Mouse (Mus musculus) embryonic facial prominence, embryonic 15.5 days (tissue): Measurements from ENCODE around the gene Fam171a2. TPM values are rescaled to one million over a fixed set of nuclear protein-coding genes. Genes with fewer than 3 reads are reported as not detected.

Experiments used
- ATAC-seq: fragments of 200-750 bp; cut with Nextera tagmentation; 2 replicates; pipeline ENCODE4 v1.8.0; 2017; ENCODE audit warnings: low read depth, moderate TSS enrichment; ENCODE audit not compliant: insufficient number of reproducible peaks, low FRiP score, low TSS enrichment
- H3K27ac ChIP-seq: fragments of 300-500 bp; sonication (generic); replicated peaks from 2 replicates; pipeline ENCODE4 v1.5.1; 2015; ENCODE audit warnings: mild to moderate bottlenecking, inconsistent platforms
- H3K27me3 ChIP-seq: fragments of 300-500 bp; sonication (generic); 2 replicates; pipeline ENCODE4 v1.6.1; 2015; ENCODE audit warnings: inconsistent platforms
- H3K36me3 ChIP-seq: fragments of 300-500 bp; sonication (generic); 2 replicates; pipeline ENCODE4 v1.6.1; 2015; ENCODE audit warnings: mild to moderate bottlenecking, inconsistent platforms
- H3K4me1 ChIP-seq: fragments of 300-500 bp; sonication (generic); 2 replicates; pipeline ENCODE4 v1.6.1; 2015; ENCODE audit warnings: inconsistent platforms
- H3K4me2 ChIP-seq: fragments of 300-500 bp; sonication (generic); replicated peaks from 2 replicates; pipeline ENCODE4 v1.6.1; 2015; ENCODE audit warnings: mild to moderate bottlenecking, inconsistent platforms
- H3K4me3 ChIP-seq: fragments of 300-500 bp; sonication (generic); replicated peaks from 2 replicates; pipeline ENCODE4 v1.5.1; 2015; ENCODE audit warnings: mild to moderate bottlenecking, inconsistent platforms
- H3K9ac ChIP-seq: fragments of 300-500 bp; sonication (generic); 2 replicates; pipeline ENCODE4 v1.6.1; 2015; ENCODE audit warnings: inconsistent platforms
- H3K9me3 ChIP-seq: fragments of 300-500 bp; sonication (generic); replicated peaks from 2 replicates; pipeline ENCODE4 v1.6.1; 2016; ENCODE audit warnings: inconsistent platforms
- WGBS: fragments of 180-500 bp; shearing (Covaris S2); methylation state at CpG from one replicate; pipeline ENCODE4 v1.1.7; 2015; 5-methylcytosine and 5-hydroxymethylcytosine counted together
- polyA plus RNA-seq: library from polyadenylated mRNA; unstranded; fragments of >200 nt; fragmentation: Nextera tagmentation; extraction: Ambion mirVana; gene quantifications from 2 replicates; pipeline ENCODE4 v1.2.1, GENCODE M21; 2015

Gene Fam171a2
- polyA plus RNA-seq, 1 experiment from 2014 or later, result 8.5 TPM

GRCm38 (mm10) chr11:102449043-102450008 lies 1.8 kb upstream of the Fam171a2 start:
- Histone ChIP-seq H3K9me3 (no peaks in the 10 kb centered on the region), H3K9ac (no peak overlapping the region), H3K4me3 (no peak overlapping the region), H3K27ac (peak overlapping the region; percentile 63; the same call in 1 of the 2 replicates), H3K4me2 (no peak overlapping the region), H3K36me3 (no peaks in the 10 kb centered on the region), H3K4me1 (peaks cover 40% of the 10 kb centered on the region), H3K27me3 (peaks cover 7% of the 10 kb centered on the region)
- 34% methylated on average over 17 of the region's 17 CpGs for WGBS
- ATAC-seq, result no peak

GRCm38 (mm10) chr11:102448327-102448726 lies 845 bp upstream of the Fam171a2 start:
- WGBS, result 9% methylated on average over 8 of the region's 8 CpGs
- no peak overlapping the region for H3K9ac ChIP-seq

DNA sequence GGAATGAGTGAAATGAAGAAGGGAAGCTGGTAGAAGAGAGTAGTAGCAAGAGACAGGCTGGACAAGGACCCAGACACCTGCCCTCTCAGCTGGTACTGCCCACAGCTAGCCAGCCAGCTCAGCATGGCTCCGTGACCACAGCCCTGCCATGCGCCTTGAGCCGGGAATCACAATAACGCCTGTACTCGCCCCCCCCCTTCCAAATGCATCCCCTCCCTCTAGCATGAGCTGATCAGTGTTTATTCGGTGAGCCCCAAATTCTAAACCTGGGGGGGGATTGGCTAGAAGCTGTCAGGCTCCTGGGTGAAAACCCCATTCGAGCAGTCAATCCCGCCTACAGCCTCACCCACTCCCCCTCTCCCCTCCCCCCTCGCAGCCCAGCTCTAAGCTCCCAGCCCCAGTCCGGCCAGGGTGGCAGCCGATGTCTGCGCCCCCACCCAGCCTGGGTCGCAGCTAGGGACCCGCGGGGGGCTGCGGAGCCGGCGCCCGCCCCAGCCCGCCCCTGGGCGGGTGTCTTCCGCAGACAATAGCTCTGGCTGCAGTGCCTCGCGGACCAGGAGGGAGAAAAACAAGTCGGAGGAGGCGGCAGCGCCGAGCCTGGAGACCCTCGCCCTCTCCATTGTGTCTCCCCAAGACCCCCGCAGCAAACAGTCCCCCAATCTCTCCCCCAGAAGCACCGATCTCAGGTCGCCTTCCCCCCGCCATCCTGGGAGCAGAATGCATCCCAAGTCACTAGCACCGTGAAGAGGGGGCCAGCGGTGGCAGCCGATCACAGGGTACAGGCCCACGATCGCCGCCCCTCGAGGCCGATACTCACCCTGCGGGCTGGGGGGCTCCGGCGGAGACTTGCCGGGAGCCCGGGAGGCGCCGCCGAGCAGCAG lies 661 bp downstream of the Fam171a2 start:
- Histone ChIP-seq H3K27ac (peak overlapping the region; percentile 93), H3K27me3 (no peaks in the 10 kb centered on the region), H3K4me2 (peak overlapping the region; percentile 79), H3K9ac (peak overlapping the region; percentile 99), H3K9me3 (no peaks in the 10 kb centered on the region), H3K4me3 (peak overlapping the region; percentile 94), H3K4me1 (peaks cover 47% of the 10 kb centered on the region), H3K36me3 (peaks cover 16% of the 10 kb centered on the region)
- ATAC-seq, result peak; percentile 44; the same call in 1 of the 2 replicates
- WGBS, result under 1% methylated on average over 45 of the region's 49 CpGs

More at GRCm38 (mm10) chr11:102448327-102448726, 845 bp upstream of the Fam171a2 start:
- Histone ChIP-seq H3K27me3 (peaks cover 6% of the 10 kb centered on the region), H3K27ac (peak overlapping the region; percentile 63; the same call in 1 of the 2 replicates), H3K36me3 (peaks cover 4% of the 10 kb centered on the region; the same call in 1 of the 2 replicates), H3K9me3 (no peaks in the 10 kb centered on the region), H3K4me1 (peaks cover 47% of the 10 kb centered on the region), H3K4me2 (peak overlapping the region; percentile 79), H3K4me3 (peak overlapping the region; percentile 3; the same call in 1 of the 2 replicates)
- no peak for ATAC-seq

GRCm38 (mm10) chr11:102445891-102446361 lies 1.6 kb downstream of the Fam171a2 start:
- Histone ChIP-seq H3K9me3 (no peaks in the 10 kb centered on the region), H3K4me3 (peak overlapping the region; percentile 94), H3K27ac (peak overlapping the region; percentile 93), H3K36me3 (peaks cover 20% of the 10 kb centered on the region), H3K4me2 (peak overlapping the region; percentile 79), H3K9ac (peak overlapping the region; percentile 99; the same call in 1 of the 2 replicates), H3K4me1 (peaks cover 47% of the 10 kb centered on the region), H3K27me3 (no peaks in the 10 kb centered on the region)
- no peak for ATAC-seq
- 4% methylated on average over 7 of the region's 7 CpGs for WGBS

- H3K27ac ChIP-seq, result peak overlapping the region; percentile 93
- peak; percentile 44 for ATAC-seq
These were observed 2.1 kb downstream of the Fam171a2 start for GRCm38 (mm10) chr11:102445264-102445890.

DNA sequence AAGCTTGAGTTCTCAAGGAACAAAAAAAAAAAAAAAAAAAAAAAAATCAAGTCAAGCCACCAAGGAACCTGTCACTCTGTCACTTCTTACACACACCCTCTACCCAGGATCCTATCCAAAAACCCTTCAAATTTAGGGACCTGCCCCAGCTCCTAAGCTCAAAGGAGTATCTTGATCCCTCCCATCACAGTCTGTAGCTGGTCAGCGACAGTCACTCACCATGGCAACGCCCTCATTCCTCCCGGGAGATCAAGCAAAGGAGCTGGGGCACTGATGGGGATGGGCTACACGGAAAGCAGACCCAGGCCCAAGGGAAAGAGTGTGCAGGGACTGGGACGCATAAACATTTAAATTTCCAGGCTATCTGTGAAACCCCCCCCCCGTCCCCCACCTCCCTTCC lies 2.7 kb downstream of the Fam171a2 start:
- peak overlapping the region; percentile 93; the same call in 1 of the 2 replicates for H3K27ac ChIP-seq
- no peak overlapping the region for H3K4me2 ChIP-seq
- no peak overlapping the region for H3K4me3 ChIP-seq

More at GRCm38 (mm10) chr11:102445264-102445890, 2.1 kb downstream of the Fam171a2 start:
- Histone ChIP-seq H3K9me3 (no peaks in the 10 kb centered on the region), H3K9ac (peak overlapping the region; percentile 99; the same call in 1 of the 2 replicates), H3K4me3 (peak overlapping the region; percentile 94), H3K27me3 (no peaks in the 10 kb centered on the region), H3K36me3 (peaks cover 24% of the 10 kb centered on the region), H3K4me2 (peak overlapping the region; percentile 79), H3K4me1 (peaks cover 47% of the 10 kb centered on the region)
- 11% methylated on average over 10 of the region's 10 CpGs for WGBS

DNA sequence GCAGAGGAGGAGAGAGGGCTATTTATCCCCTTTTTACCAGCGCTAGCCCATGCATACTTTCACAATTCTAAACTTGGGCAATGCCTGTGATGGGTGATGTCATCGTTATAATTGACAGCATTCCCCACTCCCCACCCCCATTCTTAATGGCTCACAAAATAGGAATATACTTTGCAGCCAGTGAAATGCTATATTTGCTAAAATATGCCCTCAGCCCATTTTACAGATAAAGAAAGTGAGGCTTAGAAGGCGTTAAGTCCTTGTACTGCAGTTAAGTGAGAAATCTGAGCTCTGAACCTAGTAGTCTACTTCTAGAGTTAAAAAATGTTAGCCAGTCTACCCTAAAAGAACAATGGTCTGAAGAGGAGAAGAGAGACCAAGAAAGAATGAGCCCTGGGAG lies 3.2 kb downstream of the Fam171a2 start:
- Histone ChIP-seq H3K36me3 (peaks cover 35% of the 10 kb centered on the region), H3K4me3 (no peak overlapping the region), H3K9ac (no peak overlapping the region), H3K27ac (0 out of 2 replicates have a peak overlapping the region, but pooled peaks have one; percentile 5), H3K27me3 (no peaks in the 10 kb centered on the region), H3K4me2 (no peak overlapping the region), H3K9me3 (no peaks in the 10 kb centered on the region), H3K4me1 (peaks cover 48% of the 10 kb centered on the region)
- WGBS, result 68% methylated on average over 3 of the region's 3 CpGs
- no peak for ATAC-seq

More for the DNA sequence above, 2.7 kb downstream of the Fam171a2 start:
- 16% methylated on average over 6 of the region's 6 CpGs for WGBS
- H3K9me3 ChIP-seq, result no peaks in the 10 kb centered on the region
- no peak; the same call in 1 of the 2 replicates for ATAC-seq
- no peaks in the 10 kb centered on the region for H3K27me3 ChIP-seq
- no peak overlapping the region for H3K9ac ChIP-seq
- H3K36me3 ChIP-seq, result peaks cover 30% of the 10 kb centered on the region
- peaks cover 47% of the 10 kb centered on the region for H3K4me1 ChIP-seq

- H3K4me2 ChIP-seq, result no peak overlapping the region
- 69% methylated on average over 12 of the region's 12 CpGs for WGBS
- peaks cover 41% of the 10 kb centered on the region for H3K36me3 ChIP-seq
- peaks cover 50% of the 10 kb centered on the region for H3K4me1 ChIP-seq
- no peaks in the 10 kb centered on the region for H3K9me3 ChIP-seq
- no peak overlapping the region for H3K9ac ChIP-seq
- no peak overlapping the region for H3K27ac ChIP-seq
- H3K4me3 ChIP-seq, result no peak overlapping the region
- no peaks in the 10 kb centered on the region for H3K27me3 ChIP-seq
- no peak for ATAC-seq
These were observed 3.7 kb downstream of the Fam171a2 start for GRCm38 (mm10) chr11:102443740-102444139.

- Histone ChIP-seq H3K4me3 (no peak overlapping the region), H3K27ac (no peak overlapping the region), H3K9me3 (no peaks in the 10 kb centered on the region), H3K9ac (no peak overlapping the region), H3K36me3 (peaks cover 41% of the 10 kb centered on the region), H3K4me2 (no peak overlapping the region), H3K4me1 (peaks cover 54% of the 10 kb centered on the region), H3K27me3 (no peaks in the 10 kb centered on the region)
- ATAC-seq, result no peak
- WGBS, result 84% methylated on average over 6 of the region's 6 CpGs
These were observed 5.4 kb downstream of the Fam171a2 start for GRCm38 (mm10) chr11:102442089-102442488.

GRCm38 (mm10) chr11:102441434-102441833 lies 6.0 kb downstream of the Fam171a2 start:
- H3K9me3 ChIP-seq, result no peaks in the 10 kb centered on the region
- no peak overlapping the region for H3K9ac ChIP-seq
- 86% methylated on average over 3 of the region's 3 CpGs for WGBS
- no peak for ATAC-seq
- H3K36me3 ChIP-seq, result peaks cover 43% of the 10 kb centered on the region
- no peak overlapping the region for H3K4me3 ChIP-seq
- H3K4me2 ChIP-seq, result no peak overlapping the region
- H3K27ac ChIP-seq, result no peak overlapping the region
- no peaks in the 10 kb centered on the region for H3K27me3 ChIP-seq
- H3K4me1 ChIP-seq, result peaks cover 54% of the 10 kb centered on the region
